Mouse (Mus musculus): ENCODE measurements around the gene Cmtm4. TPM values are rescaled to one million over a fixed set of nuclear protein-coding genes. Genes with fewer than 3 reads are reported as not detected.

Gene Cmtm4
- polyA plus RNA-seq, 1 experiment = 4.8 TPM

- TF ChIP-seq POLR2A (IDR thresholded peaks at IDR 0.05; ENCODE audit: low read depth, low read length) = no peak
- no peak overlapping the region for H3K27ac ChIP-seq (ENCODE audit: insufficient read depth, low read length)
- 83% methylated on average over 13 of the region's 13 CpGs for WGBS
- no peaks in the 10 kb centered on the region for H3K27me3 ChIP-seq (ENCODE audit: control insufficient read depth, insufficient read depth, low read length)
- no peak overlapping the region for H3K4me3 ChIP-seq (ENCODE audit: extremely low read depth, insufficient read depth, insufficient read length)
- DNase-seq (ENCODE audit: low read depth in 1 of 2, low spot score in 2 of 2) = no peak
- peaks cover 4% of the 10 kb centered on the region; the same call in 1 of the 2 replicates for H3K36me3 ChIP-seq (ENCODE audit: control insufficient read depth, insufficient read depth, low read length)
- no peaks in the 10 kb centered on the region for H3K4me1 ChIP-seq (ENCODE audit: control insufficient read depth, insufficient read depth, insufficient read length)
Measured at GRCm38 (mm10) chr8:104350047-104350446, 45.6 kb downstream of the Cmtm4 start.

GRCm38 (mm10) chr8:104348971-104349370 lies 46.6 kb downstream of the Cmtm4 start:
- TF ChIP-seq CTCF (IDR thresholded peaks at IDR 0.05; ENCODE audit: extremely low read depth, insufficient read depth, insufficient read length, insufficient replicate concordance) = no peak
- TF ChIP-seq POLR2A (IDR thresholded peaks at IDR 0.05; ENCODE audit: low read depth, low read length) = no peak
- H3K27me3 ChIP-seq (ENCODE audit: control insufficient read depth, insufficient read depth, low read length) = no peaks in the 10 kb centered on the region
- no peak for DNase-seq (ENCODE audit: low read depth in 1 of 2, low spot score in 2 of 2)

GRCm38 (mm10) chr8:104346706-104347105 lies 48.9 kb downstream of the Cmtm4 start:
- DNase-seq (ENCODE audit: low read depth in 1 of 2, low spot score in 2 of 2) = no peak
- Histone ChIP-seq H3K27ac (ENCODE audit: insufficient read depth, low read length) (no peak overlapping the region), H3K27me3 (ENCODE audit: control insufficient read depth, insufficient read depth, low read length) (no peaks in the 10 kb centered on the region), H3K4me3 (ENCODE audit: extremely low read depth, insufficient read depth, insufficient read length) (no peak overlapping the region), H3K36me3 (ENCODE audit: control insufficient read depth, insufficient read depth, low read length) (peaks cover 4% of the 10 kb centered on the region; the same call in 1 of the 2 replicates), H3K4me1 (ENCODE audit: control insufficient read depth, insufficient read depth, insufficient read length) (no peaks in the 10 kb centered on the region)
- 89% methylated on average over 12 of the region's 12 CpGs for WGBS
- no peak for TF ChIP-seq POLR2A (IDR thresholded peaks at IDR 0.05; ENCODE audit: low read depth, low read length)
- no peak for TF ChIP-seq CTCF (IDR thresholded peaks at IDR 0.05; ENCODE audit: extremely low read depth, insufficient read depth, insufficient read length, insufficient replicate concordance)

More at GRCm38 (mm10) chr8:104348971-104349370, 46.6 kb downstream of the Cmtm4 start:
- H3K4me3 ChIP-seq (ENCODE audit: extremely low read depth, insufficient read depth, insufficient read length) = no peak overlapping the region
- no peak overlapping the region for H3K27ac ChIP-seq (ENCODE audit: insufficient read depth, low read length)
- WGBS = 91% methylated on average over 5 of the region's 5 CpGs
- peaks cover 4% of the 10 kb centered on the region; the same call in 1 of the 2 replicates for H3K36me3 ChIP-seq (ENCODE audit: control insufficient read depth, insufficient read depth, low read length)
- H3K4me1 ChIP-seq (ENCODE audit: control insufficient read depth, insufficient read depth, insufficient read length) = no peaks in the 10 kb centered on the region

- Histone ChIP-seq H3K27ac (ENCODE audit: insufficient read depth, low read length) (no peak overlapping the region), H3K36me3 (ENCODE audit: control insufficient read depth, insufficient read depth, low read length) (peaks cover 4% of the 10 kb centered on the region; the same call in 1 of the 2 replicates), H3K27me3 (ENCODE audit: control insufficient read depth, insufficient read depth, low read length) (no peaks in the 10 kb centered on the region), H3K4me1 (ENCODE audit: control insufficient read depth, insufficient read depth, insufficient read length) (no peaks in the 10 kb centered on the region), H3K4me3 (ENCODE audit: extremely low read depth, insufficient read depth, insufficient read length) (no peak overlapping the region)
- TF ChIP-seq POLR2A (IDR thresholded peaks at IDR 0.05; ENCODE audit: low read depth, low read length) (no peak), CTCF (IDR thresholded peaks at IDR 0.05; ENCODE audit: extremely low read depth, insufficient read depth, insufficient read length, insufficient replicate concordance) (no peak)
- WGBS = 96% methylated on average over 5 of the region's 5 CpGs
- no peak for DNase-seq (ENCODE audit: low read depth in 1 of 2, low spot score in 2 of 2)
Measured at GRCm38 (mm10) chr8:104344622-104345021, 51.0 kb downstream of the Cmtm4 start.

GRCm38 (mm10) chr8:104343957-104344356 lies 51.6 kb downstream of the Cmtm4 start:
- Histone ChIP-seq H3K36me3 (ENCODE audit: control insufficient read depth, insufficient read depth, low read length) (peaks cover 4% of the 10 kb centered on the region; the same call in 1 of the 2 replicates), H3K27me3 (ENCODE audit: control insufficient read depth, insufficient read depth, low read length) (no peaks in the 10 kb centered on the region), H3K4me3 (ENCODE audit: extremely low read depth, insufficient read depth, insufficient read length) (no peak overlapping the region), H3K4me1 (ENCODE audit: control insufficient read depth, insufficient read depth, insufficient read length) (no peaks in the 10 kb centered on the region), H3K27ac (ENCODE audit: insufficient read depth, low read length) (no peak overlapping the region)
- TF ChIP-seq POLR2A (IDR thresholded peaks at IDR 0.05; ENCODE audit: low read depth, low read length) (no peak), CTCF (IDR thresholded peaks at IDR 0.05; ENCODE audit: extremely low read depth, insufficient read depth, insufficient read length, insufficient replicate concordance) (peak; percentile 95)
- WGBS = 26% methylated on average over 7 of the region's 7 CpGs
- peak; percentile 53 to 82 for DNase-seq (ENCODE audit: low read depth in 1 of 2, low spot score in 2 of 2)

- WGBS = 77% methylated on average over 5 of the region's 5 CpGs
- no peak for DNase-seq (ENCODE audit: low read depth in 1 of 2, low spot score in 2 of 2)
- Histone ChIP-seq H3K36me3 (ENCODE audit: control insufficient read depth, insufficient read depth, low read length) (peaks cover 4% of the 10 kb centered on the region; the same call in 1 of the 2 replicates), H3K4me1 (ENCODE audit: control insufficient read depth, insufficient read depth, insufficient read length) (no peaks in the 10 kb centered on the region), H3K27me3 (ENCODE audit: control insufficient read depth, insufficient read depth, low read length) (no peaks in the 10 kb centered on the region), H3K27ac (ENCODE audit: insufficient read depth, low read length) (no peak overlapping the region), H3K4me3 (ENCODE audit: extremely low read depth, insufficient read depth, insufficient read length) (no peak overlapping the region)
- no peak for TF ChIP-seq CTCF (IDR thresholded peaks at IDR 0.05; ENCODE audit: extremely low read depth, insufficient read depth, insufficient read length, insufficient replicate concordance)
- no peak for TF ChIP-seq POLR2A (IDR thresholded peaks at IDR 0.05; ENCODE audit: low read depth, low read length)
Measured at GRCm38 (mm10) chr8:104342426-104342825, 53.2 kb downstream of the Cmtm4 start.

GRCm38 (mm10) chr8:104341678-104342077 lies 53.9 kb downstream of the Cmtm4 start:
- Histone ChIP-seq H3K4me1 (ENCODE audit: control insufficient read depth, insufficient read depth, insufficient read length) (no peaks in the 10 kb centered on the region), H3K4me3 (ENCODE audit: extremely low read depth, insufficient read depth, insufficient read length) (no peak overlapping the region), H3K27ac (ENCODE audit: insufficient read depth, low read length) (peak overlapping the region; percentile 10; the same call in 1 of the 2 replicates), H3K27me3 (ENCODE audit: control insufficient read depth, insufficient read depth, low read length) (no peaks in the 10 kb centered on the region), H3K36me3 (ENCODE audit: control insufficient read depth, insufficient read depth, low read length) (peaks cover 3% of the 10 kb centered on the region; the same call in 1 of the 2 replicates)
- DNase-seq (ENCODE audit: low read depth in 1 of 2, low spot score in 2 of 2) = no peak
- WGBS = 84% methylated on average over 6 of the region's 6 CpGs
- TF ChIP-seq POLR2A (IDR thresholded peaks at IDR 0.05; ENCODE audit: low read depth, low read length) (no peak), CTCF (IDR thresholded peaks at IDR 0.05; ENCODE audit: extremely low read depth, insufficient read depth, insufficient read length, insufficient replicate concordance) (no peak)
